ENCODE assay signal across 22 mouse cellular contexts in the genomic region with DNA sequence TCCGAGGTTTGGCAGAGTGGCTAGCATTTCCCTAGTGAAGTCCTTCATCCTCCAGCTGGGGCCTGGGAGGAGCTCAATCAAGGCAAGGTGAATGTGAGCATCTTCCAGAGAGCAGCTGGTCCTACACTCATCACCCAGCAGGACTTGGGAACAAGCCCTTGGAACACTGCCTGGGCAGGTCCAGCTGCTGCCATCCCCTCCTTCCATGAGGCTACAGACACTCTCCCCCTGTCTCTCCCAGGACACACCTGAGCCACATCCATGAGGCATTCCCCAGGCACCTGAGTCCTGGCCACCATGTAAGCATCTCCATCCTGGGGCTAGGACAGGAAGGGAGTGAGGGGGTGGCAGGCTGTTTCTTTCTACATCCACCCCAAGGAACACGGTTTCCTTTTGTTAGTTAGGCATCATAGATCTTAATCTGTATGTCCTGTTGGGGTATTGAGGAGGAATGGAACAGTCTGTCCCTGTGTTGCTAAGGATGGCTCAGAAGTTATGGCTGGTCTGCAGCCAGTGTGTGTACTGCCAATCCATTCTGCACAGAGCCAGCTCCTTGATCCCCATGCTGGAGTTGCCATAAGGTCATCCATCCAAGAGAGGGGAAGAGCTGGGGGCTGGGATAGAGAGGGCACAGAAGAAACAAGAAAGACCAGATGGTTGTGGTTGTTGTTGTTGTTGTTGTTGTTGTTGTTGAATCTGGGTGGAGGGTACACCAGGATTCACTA.
DNase-seq lines count a peak whose midpoint lies in the region; ATAC-seq lines count a peak whose summit lies in the region.
"Had no signal": no experiment of that assay in that cellular context is flagged by ENCODE, and none has a peak within 500 bp of the region (broad histone marks: within the 10 kb centered on the region; RNA-seq: fewer than 3 reads in every experiment).

No protein-coding gene starts in this region.

- no peak overlapping the region for H3K4me2 ChIP-seq in hindbrain, embryonic 15.5 days
- H3K4me2 ChIP-seq in hindbrain, embryonic 13.5 days: no peak overlapping the region
- no peak overlapping the region for H3K4me2 ChIP-seq in midbrain, embryonic 16.5 days (ENCODE audit: low read length)
- H3K4me2 ChIP-seq: heart, embryonic 13.5 days; kidney, embryonic 15.5 days; limb, embryonic 13.5 days; liver, embryonic 11.5 days; lung, embryonic 15.5 days; midbrain, embryonic 12.5 days had no signal

- peak; percentile 75 for ATAC-seq in hindbrain, embryonic 15.5 days (ENCODE audit: low FRiP score, low read depth)
- ATAC-seq in hindbrain, embryonic 13.5 days (ENCODE audit: low FRiP score): no peak; the same call in 1 of the 2 replicates
- ATAC-seq in midbrain, embryonic 16.5 days: peak; percentile 36; the same call in 1 of the 2 replicates
- ATAC-seq: forebrain, embryonic 14.5 days had no signal

- H3K4me1 ChIP-seq in hindbrain, embryonic 15.5 days (replicated peaks): 0 out of 2 replicates have a peak, but pooled peaks cover 4% of the 10 kb centered on the region
- no peaks in the 10 kb centered on the region; the same call in 1 of the 2 replicates for H3K4me1 ChIP-seq in hindbrain, embryonic 13.5 days (replicated peaks)
- H3K4me1 ChIP-seq in midbrain, embryonic 16.5 days (ENCODE audit: control insufficient read depth, insufficient read depth, low read length): no peaks in the 10 kb centered on the region
- H3K4me1 ChIP-seq in midbrain, embryonic 10.5 days: no peaks in the 10 kb centered on the region
- H3K4me1 ChIP-seq: heart, embryonic 13.5 days; hindbrain, embryonic 10.5 days; kidney, embryonic 15.5 days; limb, embryonic 13.5 days; lung, embryonic 15.5 days; midbrain, embryonic 12.5 days had no signal

- no peaks in the 10 kb centered on the region for H3K36me3 ChIP-seq in hindbrain, embryonic 15.5 days
- no peaks in the 10 kb centered on the region for H3K36me3 ChIP-seq in hindbrain, embryonic 13.5 days
- H3K36me3 ChIP-seq in midbrain, embryonic 16.5 days (ENCODE audit: control insufficient read depth, insufficient read depth, low read length): no peaks in the 10 kb centered on the region
- no peaks in the 10 kb centered on the region for H3K36me3 ChIP-seq in midbrain, embryonic 10.5 days
- H3K36me3 ChIP-seq: heart, embryonic 13.5 days; hindbrain, embryonic 10.5 days; kidney, embryonic 15.5 days; limb, embryonic 13.5 days; lung, embryonic 15.5 days; midbrain, embryonic 12.5 days had no signal

- no peak overlapping the region for H3K9ac ChIP-seq in hindbrain, embryonic 15.5 days
- H3K9ac ChIP-seq in hindbrain, embryonic 13.5 days: no peak overlapping the region
- no peak overlapping the region for H3K9ac ChIP-seq in midbrain, embryonic 16.5 days (ENCODE audit: low read depth, low read length)
- H3K9ac ChIP-seq: heart, embryonic 13.5 days; kidney, embryonic 15.5 days; limb, embryonic 13.5 days; lung, embryonic 15.5 days; midbrain, embryonic 12.5 days had no signal

- H3K4me3 ChIP-seq in hindbrain, embryonic 15.5 days: no peak overlapping the region
- H3K4me3 ChIP-seq in hindbrain, embryonic 13.5 days: no peak overlapping the region
- H3K4me3 ChIP-seq in midbrain, embryonic 16.5 days (ENCODE audit: low read depth, low read length): no peak overlapping the region
- no peak overlapping the region for H3K4me3 ChIP-seq in midbrain, embryonic 10.5 days
- H3K4me3 ChIP-seq: heart, embryonic 13.5 days; hindbrain, embryonic 10.5 days; kidney, embryonic 15.5 days; limb, embryonic 13.5 days; lung, embryonic 15.5 days; midbrain, embryonic 12.5 days had no signal

- 0 out of 2 replicates have a peak overlapping the region, but pooled peaks have one; percentile 45 for H3K27ac ChIP-seq in hindbrain, embryonic 15.5 days (replicated peaks)
- H3K27ac ChIP-seq in hindbrain, embryonic 13.5 days: no peak overlapping the region
- H3K27ac ChIP-seq in midbrain, embryonic 16.5 days (ENCODE audit: low read length): no peak overlapping the region
- H3K27ac ChIP-seq in midbrain, embryonic 10.5 days (replicated peaks): no peak overlapping the region
- H3K27ac ChIP-seq: heart, embryonic 13.5 days; hindbrain, embryonic 10.5 days; kidney, embryonic 15.5 days; limb, embryonic 13.5 days; lung, embryonic 15.5 days; midbrain, embryonic 12.5 days had no signal

- no peaks in the 10 kb centered on the region for H3K27me3 ChIP-seq in hindbrain, embryonic 15.5 days
- no peaks in the 10 kb centered on the region for H3K27me3 ChIP-seq in hindbrain, embryonic 13.5 days
- no peaks in the 10 kb centered on the region for H3K27me3 ChIP-seq in midbrain, embryonic 16.5 days (ENCODE audit: control insufficient read depth, insufficient read depth, low read depth, low read length)
- H3K27me3 ChIP-seq in midbrain, embryonic 10.5 days (ENCODE audit: low read depth, poor library complexity, severe bottlenecking): no peaks in the 10 kb centered on the region
- H3K27me3 ChIP-seq: heart, embryonic 13.5 days; kidney, embryonic 15.5 days; limb, embryonic 13.5 days; lung, embryonic 15.5 days; midbrain, embryonic 12.5 days had no signal

- H3K9me3 ChIP-seq in hindbrain, embryonic 15.5 days: no peaks in the 10 kb centered on the region
- no peaks in the 10 kb centered on the region for H3K9me3 ChIP-seq in hindbrain, embryonic 13.5 days
- no peaks in the 10 kb centered on the region for H3K9me3 ChIP-seq in midbrain, embryonic 16.5 days (replicated peaks; ENCODE audit: control insufficient read depth, low read length, poor library complexity, severe bottlenecking)
- no peaks in the 10 kb centered on the region for H3K9me3 ChIP-seq in midbrain, embryonic 10.5 days (replicated peaks)
- H3K9me3 ChIP-seq: heart, embryonic 13.5 days; hindbrain, embryonic 10.5 days; kidney, embryonic 15.5 days; limb, embryonic 13.5 days; lung, embryonic 15.5 days; midbrain, embryonic 12.5 days had no signal

- WGBS in hindbrain, embryonic 15.5 days: 52% methylated on average over 2 of the region's 2 CpGs
- WGBS in hindbrain, embryonic 13.5 days: 72% methylated on average over 2 of the region's 2 CpGs
- WGBS in midbrain, embryonic 16.5 days: 62% methylated on average over 2 of the region's 2 CpGs
- WGBS in midbrain, embryonic 10.5 days: 75% methylated on average over 2 of the region's 2 CpGs

- peak; percentile 85 to 92 for DNase-seq in cerebellum, postnatal 14 days
- DNase-seq in cerebellum, adult 11-12 months: no peak
- no peak for DNase-seq in midbrain, embryonic 10.5 days (ENCODE audit: low spot score)
- no peak for DNase-seq in urinary bladder, postnatal 4 days (ENCODE audit: low spot score in 2 of 2)
- DNase-seq: adrenal gland, postnatal 25 days; B cell, adult 2 months; heart, postnatal 10 days; kidney, adult 18-20 months; kidney, postnatal 25 days; spleen, adult 18-20 months; thymus, postnatal 14 days had no signal

Comparison
In these comparisons a context has a peak if more than half of its experiments do, and no peak if none do; other contexts are left out.
1. DNase-seq: peak in cerebellum, postnatal 14 days (2 of 2); none in cerebellum, adult 11-12 months (single experiment), midbrain, embryonic 10.5 days (single experiment) and urinary bladder, postnatal 4 days (0 of 2).